Mouse (Mus musculus) forebrain, embryonic 16.5 days (tissue): ENCODE measurements around the gene Bmp2. TPM values are rescaled to one million over a fixed set of nuclear protein-coding genes. Genes with fewer than 3 reads are reported as not detected.
A peak's percentile ranks its signal among the peaks of the same experiment; 100 is the strongest.

Source experiments
- ATAC-seq: fragments of 200-750 bp; cut with Nextera tagmentation; 2 replicates; pipeline ENCODE4 v1.8.0; 2017; ENCODE audit warnings: mild to moderate bottlenecking, moderate library complexity
- H3K27ac ChIP-seq: fragments of 300-500 bp; sonication (generic); 2 replicates; pipeline ENCODE4 v1.5.1; 2014; ENCODE audit warnings: low read length, control low read depth
- H3K27me3 ChIP-seq: fragments of 300-500 bp; sonication (generic); replicated peaks from 2 replicates; pipeline ENCODE4 v1.6.1; 2014; ENCODE audit warnings: low read length; ENCODE audit not compliant: control insufficient read depth, insufficient read depth
- H3K36me3 ChIP-seq: fragments of 300-500 bp; sonication (generic); 2 replicates; pipeline ENCODE4 v1.6.1; 2014; ENCODE audit not compliant: control insufficient read depth, insufficient read depth
- H3K4me1 ChIP-seq: fragments of 300-500 bp; sonication (generic); replicated peaks from 2 replicates; pipeline ENCODE4 v1.6.1; 2014; ENCODE audit warnings: low read length; ENCODE audit not compliant: control insufficient read depth, insufficient read depth
- H3K4me2 ChIP-seq: fragments of 300-500 bp; sonication (generic); 2 replicates; pipeline ENCODE4 v1.6.1; 2014; ENCODE audit warnings: mild to moderate bottlenecking, low read length, control low read depth
- H3K4me3 ChIP-seq: fragments of 300-500 bp; sonication (generic); replicated peaks from 2 replicates; pipeline ENCODE4 v1.5.1; 2014; ENCODE audit warnings: mild to moderate bottlenecking, low read length, control low read depth
- H3K9ac ChIP-seq: fragments of 300-500 bp; sonication (generic); replicated peaks from 2 replicates; pipeline ENCODE4 v1.6.1; 2014; ENCODE audit warnings: low read depth, low read length, control low read depth
- H3K9me3 ChIP-seq: fragments of 300-500 bp; sonication (generic); 2 replicates; pipeline ENCODE4 v1.6.1; 2016; ENCODE audit warnings: low read length; ENCODE audit not compliant: control insufficient read depth
- WGBS: fragments of 180-500 bp; shearing (Covaris S2); extraction: QIAGEN DNeasy Blood & Tissue Kit; methylation state at CpG from one replicate; pipeline ENCODE4 v1.1.7; 2014; 5-methylcytosine and 5-hydroxymethylcytosine counted together
- microRNA-seq: library from miRNA; unstranded; fragments of <30 nt; microRNA quantifications from one replicate; pipeline ENCODE4, GENCODE M21; 2017
- polyA plus RNA-seq: library from polyadenylated mRNA; unstranded; fragments of >200 nt; fragmentation: Nextera tagmentation; extraction: Ambion mirVana; gene quantifications from 2 replicates; pipeline ENCODE4 v1.2.1, GENCODE M21; 2015

Gene Bmp2
- polyA plus RNA-seq, 1 experiment from 2014 or later, result 1.7 TPM

DNA sequence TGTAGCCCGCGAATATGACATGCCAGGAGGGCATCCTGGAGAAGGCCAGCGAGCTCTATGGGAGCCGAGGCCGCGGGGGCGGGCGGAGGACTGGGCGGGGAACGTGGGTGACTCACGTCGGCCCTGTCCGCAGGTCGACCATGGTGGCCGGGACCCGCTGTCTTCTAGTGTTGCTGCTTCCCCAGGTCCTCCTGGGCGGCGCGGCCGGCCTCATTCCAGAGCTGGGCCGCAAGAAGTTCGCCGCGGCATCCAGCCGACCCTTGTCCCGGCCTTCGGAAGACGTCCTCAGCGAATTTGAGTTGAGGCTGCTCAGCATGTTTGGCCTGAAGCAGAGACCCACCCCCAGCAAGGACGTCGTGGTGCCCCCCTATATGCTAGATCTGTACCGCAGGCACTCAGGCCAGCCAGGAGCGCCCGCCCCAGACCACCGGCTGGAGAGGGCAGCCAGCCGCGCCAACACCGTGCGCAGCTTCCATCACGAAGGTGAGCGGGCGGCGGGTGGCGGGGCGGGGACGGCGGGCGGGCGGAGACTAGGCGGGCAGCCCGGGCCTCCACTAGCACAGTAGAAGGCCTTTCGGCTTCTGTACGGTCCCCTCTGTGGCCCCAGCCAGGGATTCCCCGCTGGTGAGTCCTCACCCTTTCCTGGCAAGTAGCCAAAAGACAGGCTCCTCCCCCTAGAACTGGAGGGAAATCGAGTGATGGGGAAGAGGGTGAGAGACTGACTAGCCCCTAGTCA lies 2.5 kb downstream of the Bmp2 start:
- Histone ChIP-seq H3K9me3 (no peaks in the 10 kb centered on the region), H3K27me3 (peaks cover 44% of the 10 kb centered on the region), H3K4me2 (peak overlapping the region; percentile 84), H3K4me3 (peak overlapping the region; percentile 55), H3K27ac (no peak overlapping the region), H3K9ac (peak overlapping the region; percentile 38), H3K36me3 (no peaks in the 10 kb centered on the region), H3K4me1 (peaks cover 27% of the 10 kb centered on the region)
- peak; percentile 39 for ATAC-seq
- WGBS, result under 1% methylated on average over 54 of the region's 55 CpGs

DNA sequence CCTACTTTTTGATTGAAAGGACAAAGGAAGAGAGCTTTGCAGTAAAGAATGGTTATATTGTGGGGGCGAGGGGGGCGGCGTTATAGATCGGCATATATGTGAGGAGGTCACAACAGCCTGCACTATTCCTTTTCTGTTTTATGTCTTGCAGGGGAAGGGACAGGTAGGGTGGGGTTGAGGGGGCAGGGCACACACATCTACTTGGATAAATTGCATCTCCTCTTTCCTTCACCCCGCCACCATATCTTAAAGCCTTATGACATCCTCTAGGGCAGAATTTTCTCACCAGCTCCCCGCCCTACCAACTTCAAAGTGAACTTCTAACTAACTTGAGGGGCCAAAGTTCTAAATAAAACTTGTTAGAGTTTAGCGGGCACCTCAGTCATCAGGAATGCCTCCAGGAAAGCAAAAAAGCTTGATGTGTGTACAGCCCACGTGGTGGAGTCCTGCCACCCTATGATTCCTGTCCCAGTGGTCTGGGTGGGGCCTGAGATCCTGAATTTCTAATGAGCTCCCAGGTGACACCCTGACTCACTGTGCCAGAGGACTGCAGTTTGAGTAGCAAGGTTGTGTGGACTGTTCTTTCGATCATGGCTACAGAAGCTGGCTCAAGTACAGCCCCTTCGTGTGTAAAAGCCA lies 12.4 kb downstream of the Bmp2 start:
- no peak overlapping the region for H3K27ac ChIP-seq
- no peak overlapping the region for H3K9ac ChIP-seq
- H3K4me2 ChIP-seq, result no peak overlapping the region
- no peaks in the 10 kb centered on the region for H3K36me3 ChIP-seq
- WGBS, result 80% methylated on average over 10 of the region's 10 CpGs
- no peaks in the 10 kb centered on the region for H3K9me3 ChIP-seq
- no peaks in the 10 kb centered on the region for H3K27me3 ChIP-seq
- H3K4me1 ChIP-seq, result no peaks in the 10 kb centered on the region
- ATAC-seq, result no peak
- no peak overlapping the region for H3K4me3 ChIP-seq

DNA sequence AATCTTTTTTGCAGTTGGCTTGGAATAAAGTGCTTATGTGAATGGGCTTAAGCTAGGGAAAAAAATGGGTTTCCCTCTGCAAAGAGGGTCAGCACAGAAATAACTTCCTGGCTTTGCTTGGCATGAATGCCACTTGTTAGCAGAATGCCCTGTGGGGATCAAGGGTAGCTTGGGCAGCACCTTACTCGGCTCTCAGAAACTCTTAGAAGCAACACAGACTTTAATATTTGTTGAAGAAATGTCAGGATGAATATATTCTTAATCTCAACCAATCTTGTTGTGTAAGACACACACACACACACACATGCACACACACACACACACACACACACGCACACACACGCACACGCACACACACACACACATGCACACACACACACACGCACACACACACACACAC lies 13.5 kb downstream of the Bmp2 start:
- no peaks in the 10 kb centered on the region for H3K27me3 ChIP-seq
- 86% methylated on average over 5 of the region's 5 CpGs for WGBS
- H3K27ac ChIP-seq, result no peak overlapping the region
- no peak for ATAC-seq
- H3K4me2 ChIP-seq, result no peak overlapping the region
- H3K9ac ChIP-seq, result no peak overlapping the region
- H3K4me3 ChIP-seq, result no peak overlapping the region
- no peaks in the 10 kb centered on the region for H3K9me3 ChIP-seq
- no peaks in the 10 kb centered on the region for H3K36me3 ChIP-seq
- H3K4me1 ChIP-seq, result no peaks in the 10 kb centered on the region

DNA sequence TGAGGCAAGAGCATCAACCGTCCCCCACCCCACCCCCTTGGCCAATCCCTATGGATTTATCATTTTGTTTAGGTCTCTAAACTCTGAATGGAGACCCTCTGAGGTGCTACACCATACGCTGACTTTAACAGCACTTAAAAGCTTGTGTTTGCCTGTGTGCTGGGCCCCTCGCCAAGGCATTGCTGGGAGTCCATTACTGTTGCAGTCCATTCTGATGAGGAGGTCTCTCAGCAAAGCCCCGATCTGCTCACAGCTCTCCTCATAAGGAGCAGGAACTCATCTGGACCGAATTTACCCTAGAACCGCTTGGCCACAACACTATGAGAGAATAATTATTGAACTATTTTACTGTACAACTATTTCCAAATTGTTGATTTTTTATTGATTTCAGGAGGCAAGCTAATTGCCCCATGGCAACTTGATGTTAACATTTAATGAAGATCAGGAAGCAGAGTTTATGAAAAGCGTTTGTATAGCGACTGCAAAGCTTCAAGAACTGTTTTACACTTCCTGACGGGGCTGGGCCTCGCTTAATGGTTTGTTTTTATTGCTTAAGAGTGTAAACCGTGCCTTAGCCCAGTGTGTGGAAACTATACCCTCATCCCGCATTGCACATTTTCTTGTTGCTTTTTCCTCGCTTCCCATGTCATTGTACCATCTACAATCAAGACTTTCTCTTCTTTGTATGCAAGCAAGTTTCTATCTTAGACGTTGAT lies 14.2 kb downstream of the Bmp2 start:
- Histone ChIP-seq H3K4me3 (no peak overlapping the region), H3K4me1 (no peaks in the 10 kb centered on the region), H3K27ac (no peak overlapping the region), H3K9me3 (no peaks in the 10 kb centered on the region), H3K9ac (no peak overlapping the region), H3K4me2 (no peak overlapping the region), H3K27me3 (no peaks in the 10 kb centered on the region), H3K36me3 (no peaks in the 10 kb centered on the region)
- WGBS, result 70% methylated on average over 14 of the region's 14 CpGs
- ATAC-seq, result no peak

DNA sequence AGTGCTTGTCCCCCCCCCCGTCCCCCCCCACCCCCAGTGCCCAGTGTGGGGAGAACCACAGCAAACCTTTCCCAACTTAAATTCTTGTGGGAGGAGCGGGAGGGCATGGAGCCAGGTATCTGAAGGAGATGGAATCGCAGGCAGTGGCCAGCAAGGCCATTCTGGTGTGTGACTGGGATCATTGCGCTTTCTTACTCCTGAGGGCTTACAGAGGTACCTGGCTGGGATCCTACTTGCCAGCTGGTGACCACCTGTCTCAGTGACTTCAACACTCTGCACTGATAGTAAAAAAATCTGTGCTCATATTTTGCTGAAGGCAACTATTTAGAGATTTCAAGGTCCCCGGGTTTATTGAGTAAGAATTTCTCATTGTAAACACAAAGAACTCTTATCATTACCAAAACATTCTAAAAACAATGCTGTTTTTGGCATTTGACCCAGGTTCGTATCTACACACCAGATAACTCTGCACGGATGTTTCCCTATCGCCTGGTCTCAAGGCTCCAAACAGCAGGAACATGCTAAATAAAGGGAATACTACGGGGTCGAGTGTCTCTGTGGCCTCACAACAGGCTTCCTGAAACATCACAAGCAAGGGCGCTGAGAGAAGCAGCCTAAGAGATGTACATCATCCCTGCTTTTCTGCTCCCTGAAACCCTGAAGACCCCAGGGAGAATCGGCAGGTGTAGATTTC lies 39.8 kb downstream of the Bmp2 start:
- WGBS, result 69% methylated on average over 12 of the region's 12 CpGs
- ATAC-seq, result no peak

More for the DNA sequence above, 39.8 kb downstream of the Bmp2 start:
- no peak overlapping the region for H3K4me2 ChIP-seq
- H3K4me3 ChIP-seq, result no peak overlapping the region
- 0 out of 2 replicates have a peak, but pooled peaks cover 3% of the 10 kb centered on the region for H3K4me1 ChIP-seq
- H3K27ac ChIP-seq, result no peak overlapping the region
- no peaks in the 10 kb centered on the region for H3K9me3 ChIP-seq
- H3K27me3 ChIP-seq, result no peaks in the 10 kb centered on the region
- no peak overlapping the region for H3K9ac ChIP-seq
- no peaks in the 10 kb centered on the region for H3K36me3 ChIP-seq

Small RNA genes lying within 50 kb of the gene (microRNA-seq; reads per million reads assigned to microRNA genes)
- gene Mir3090, result not detected
